Mouse (Mus musculus) liver, embryonic 12.5 days (tissue): ENCODE data around the gene Foxj3. TPM values are rescaled to one million over a fixed set of nuclear protein-coding genes. Genes with fewer than 3 reads are reported as not detected.

Experiments
- ATAC-seq: fragments of 200-750 bp; cut with Nextera tagmentation; 2 replicates; pipeline ENCODE4 v1.8.0; 2017; ENCODE audit warnings: moderate number of reproducible peaks, mild to moderate bottlenecking, moderate library complexity
- H3K27ac ChIP-seq: fragments of 300-500 bp; sonication (generic); 2 replicates; pipeline ENCODE4 v1.5.1; 2016; ENCODE audit warnings: mild to moderate bottlenecking
- H3K27me3 ChIP-seq: fragments of 300-500 bp; sonication (generic); replicated peaks from 2 replicates; pipeline ENCODE4 v1.6.1; 2016; ENCODE audit warnings: mild to moderate bottlenecking, moderate library complexity
- H3K36me3 ChIP-seq: fragments of 300-500 bp; sonication (generic); 2 replicates; pipeline ENCODE4 v1.6.1; 2016; ENCODE audit warnings: mild to moderate bottlenecking, moderate library complexity
- H3K4me1 ChIP-seq: fragments of 300-500 bp; sonication (generic); 2 replicates; pipeline ENCODE4 v1.6.1; 2016
- H3K4me2 ChIP-seq: fragments of 300-500 bp; sonication (generic); 2 replicates; pipeline ENCODE4 v1.6.1; 2016; ENCODE audit warnings: mild to moderate bottlenecking, moderate library complexity
- H3K4me3 ChIP-seq: fragments of 300-500 bp; sonication (generic); 2 replicates; pipeline ENCODE4 v1.5.1; 2016; ENCODE audit warnings: mild to moderate bottlenecking, moderate library complexity
- H3K9ac ChIP-seq: fragments of 300-500 bp; sonication (generic); 2 replicates; pipeline ENCODE4 v1.6.1; 2016; ENCODE audit warnings: mild to moderate bottlenecking, moderate library complexity
- H3K9me3 ChIP-seq: fragments of 300-500 bp; sonication (generic); replicated peaks from 2 replicates; pipeline ENCODE4 v1.6.1; 2016; ENCODE audit warnings: mild to moderate bottlenecking, moderate library complexity
- WGBS: fragments of 180-500 bp; shearing (Covaris S2); methylation state at CpG from one replicate; pipeline ENCODE4 v1.1.7; 2016; ENCODE audit not compliant: insufficient replicate concordance; 5-methylcytosine and 5-hydroxymethylcytosine counted together
- polyA plus RNA-seq: library from polyadenylated mRNA; unstranded; fragments of >200 nt; fragmentation: Nextera tagmentation; extraction: Ambion mirVana; gene quantifications from 2 replicates; pipeline ENCODE4 v1.2.1, GENCODE M21; 2016

Foxj3 gene
- polyA plus RNA-seq, 1 experiment from 2014 or later, result 10.0 TPM

DNA sequence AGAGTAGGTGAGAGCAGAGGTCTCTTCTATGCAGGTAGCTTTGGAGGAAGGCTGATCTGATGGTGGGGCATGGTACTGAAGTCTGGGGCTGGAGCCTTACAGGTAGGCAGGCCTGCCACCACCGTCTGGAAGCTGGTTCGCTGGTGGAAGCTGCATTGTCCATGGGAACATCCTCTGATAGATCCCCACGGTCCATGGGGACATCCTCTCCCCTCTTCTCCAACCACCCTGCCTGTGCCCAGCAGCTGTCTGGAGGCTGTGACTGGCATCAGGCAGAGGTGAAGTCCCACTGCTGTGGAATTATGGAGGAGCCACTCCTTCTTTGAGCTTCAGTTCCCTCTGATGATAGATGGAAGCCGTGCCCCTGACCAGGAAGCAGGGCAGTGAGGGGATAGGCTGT, 131.8 kb downstream of the Foxj3 start:
- Histone ChIP-seq H3K4me2 (no peak overlapping the region), H3K9me3 (no peaks in the 10 kb centered on the region), H3K27me3 (0 out of 2 replicates have a peak, but pooled peaks cover 5% of the 10 kb centered on the region), H3K27ac (no peak overlapping the region), H3K4me1 (no peaks in the 10 kb centered on the region), H3K4me3 (no peak overlapping the region), H3K9ac (no peak overlapping the region), H3K36me3 (no peaks in the 10 kb centered on the region)
- 74% methylated on average over 4 of the region's 4 CpGs for WGBS
- no peak for ATAC-seq

DNA sequence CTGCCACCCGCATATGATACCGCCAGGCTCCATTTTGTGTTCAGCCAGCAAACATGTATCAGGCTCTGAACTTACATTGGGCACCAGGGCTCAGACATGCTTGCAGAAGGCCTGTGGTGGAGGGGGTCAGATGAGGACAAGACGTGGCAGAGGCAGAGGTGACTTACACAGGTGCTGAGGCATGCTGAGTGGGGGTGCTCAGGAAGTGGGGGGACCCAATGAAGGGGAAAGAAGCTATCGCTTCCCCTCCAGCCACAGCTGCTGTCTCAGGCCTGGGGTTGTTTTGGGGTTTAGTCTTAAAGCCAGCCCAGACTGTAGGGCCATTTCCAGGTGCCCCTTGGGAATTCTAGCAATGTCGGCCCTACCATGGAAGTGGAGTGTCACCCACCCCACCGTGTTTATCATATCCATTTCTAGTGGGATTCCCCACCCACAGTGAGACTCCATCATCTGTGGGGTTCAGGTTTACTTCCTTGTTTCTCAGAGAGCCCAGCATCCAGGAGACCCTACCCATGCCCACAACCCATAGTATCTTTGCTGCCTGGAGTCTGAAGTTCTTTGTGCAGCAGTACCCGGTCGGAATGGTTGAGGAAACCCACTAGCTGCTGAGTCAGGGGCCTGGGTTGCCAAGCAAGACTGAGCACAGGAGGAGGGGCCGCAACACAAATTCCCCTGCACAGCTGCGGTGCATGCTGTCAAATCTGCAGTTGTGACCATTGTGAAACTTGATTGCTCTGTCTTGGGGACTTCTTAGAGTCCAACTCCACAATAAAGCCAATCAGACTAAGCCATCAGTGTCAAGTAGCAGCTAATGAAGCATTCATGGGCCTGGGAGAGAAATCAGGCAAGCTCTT, 132.8 kb downstream of the Foxj3 start:
- no peak for ATAC-seq
- H3K9ac ChIP-seq, result no peak overlapping the region
- H3K36me3 ChIP-seq, result no peaks in the 10 kb centered on the region
- no peak overlapping the region for H3K4me2 ChIP-seq
- WGBS, result 63% methylated on average over 10 of the region's 10 CpGs
- H3K27me3 ChIP-seq, result 0 out of 2 replicates have a peak, but pooled peaks cover 5% of the 10 kb centered on the region
- no peak overlapping the region for H3K4me3 ChIP-seq
- H3K9me3 ChIP-seq, result no peaks in the 10 kb centered on the region
- no peaks in the 10 kb centered on the region for H3K4me1 ChIP-seq
- no peak overlapping the region for H3K27ac ChIP-seq

DNA sequence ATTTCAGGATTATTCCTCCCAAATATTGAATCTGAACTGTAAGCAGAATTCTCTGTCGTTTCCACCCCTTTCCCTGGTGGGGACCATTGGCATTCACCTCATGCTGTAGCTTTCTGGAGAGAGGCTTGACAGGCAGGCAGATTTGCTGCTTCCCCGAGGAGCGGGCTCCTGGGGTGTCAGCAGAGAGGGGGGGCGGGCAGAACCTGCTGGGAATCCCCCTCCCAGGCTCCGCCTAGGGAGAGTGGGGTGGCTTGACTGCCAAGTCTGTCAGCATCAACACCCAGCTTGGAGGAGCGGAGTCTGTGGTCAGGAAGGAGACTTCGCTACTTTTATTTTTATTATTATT, 133.4 kb downstream of the Foxj3 start:
- no peaks in the 10 kb centered on the region for H3K4me1 ChIP-seq
- WGBS, result 43% methylated on average over 7 of the region's 7 CpGs
- no peaks in the 10 kb centered on the region for H3K9me3 ChIP-seq
- no peak overlapping the region for H3K4me2 ChIP-seq
- no peaks in the 10 kb centered on the region for H3K36me3 ChIP-seq
- no peak overlapping the region for H3K27ac ChIP-seq
- 0 out of 2 replicates have a peak, but pooled peaks cover 5% of the 10 kb centered on the region for H3K27me3 ChIP-seq
- H3K9ac ChIP-seq, result no peak overlapping the region
- H3K4me3 ChIP-seq, result no peak overlapping the region
- ATAC-seq, result no peak

DNA sequence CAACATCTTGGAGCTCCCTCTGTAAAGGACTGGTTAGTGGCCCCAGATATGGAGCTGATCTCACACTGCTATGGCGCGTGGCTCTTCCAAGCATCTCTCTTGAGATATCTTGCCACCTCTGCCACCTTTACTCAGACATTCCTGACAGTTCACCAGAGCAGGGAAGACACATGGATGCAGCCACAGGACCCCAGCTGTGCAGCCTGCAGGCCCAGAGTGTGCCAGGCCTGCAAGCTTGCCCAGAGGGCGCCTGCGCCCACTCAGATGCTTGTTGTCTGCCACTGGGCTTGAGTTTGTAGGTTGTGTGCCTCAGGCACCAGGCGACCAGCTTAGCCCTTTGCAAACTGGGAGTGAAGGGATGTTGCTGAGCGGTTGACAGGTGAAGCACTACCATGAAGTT, 133.9 kb downstream of the Foxj3 start:
- Histone ChIP-seq H3K27me3 (0 out of 2 replicates have a peak, but pooled peaks cover 2% of the 10 kb centered on the region), H3K4me3 (no peak overlapping the region), H3K9ac (no peak overlapping the region), H3K4me2 (no peak overlapping the region), H3K4me1 (no peaks in the 10 kb centered on the region), H3K9me3 (no peaks in the 10 kb centered on the region), H3K36me3 (no peaks in the 10 kb centered on the region), H3K27ac (no peak overlapping the region)
- ATAC-seq, result no peak
- WGBS, result 71% methylated on average over 6 of the region's 6 CpGs

DNA sequence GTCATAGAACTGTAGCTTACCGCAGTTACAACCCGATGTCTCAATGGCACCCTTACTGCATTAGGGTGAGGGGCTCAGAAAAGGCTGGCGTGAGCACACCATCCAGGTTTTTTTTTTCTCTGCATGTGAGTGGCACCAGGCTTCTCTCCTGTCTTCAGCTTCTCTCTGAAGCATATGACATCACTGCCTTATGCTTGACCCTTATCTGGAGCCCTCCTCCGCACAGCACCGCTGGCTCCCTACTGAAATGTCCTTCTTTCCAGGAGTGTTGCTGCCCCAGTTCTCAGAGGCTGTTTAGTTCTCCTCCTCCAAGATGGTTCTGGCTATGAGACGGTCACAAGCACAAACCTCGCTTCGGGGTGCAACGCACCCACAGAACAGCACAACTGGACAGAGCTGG, 134.4 kb downstream of the Foxj3 start:
- ATAC-seq, result no peak
- no peak overlapping the region for H3K4me3 ChIP-seq
- WGBS, result 71% methylated on average over 9 of the region's 9 CpGs
- no peak overlapping the region for H3K9ac ChIP-seq
- H3K36me3 ChIP-seq, result no peaks in the 10 kb centered on the region
- H3K9me3 ChIP-seq, result no peaks in the 10 kb centered on the region
- H3K4me2 ChIP-seq, result no peak overlapping the region
- 0 out of 2 replicates have a peak, but pooled peaks cover 2% of the 10 kb centered on the region for H3K27me3 ChIP-seq
- H3K27ac ChIP-seq, result no peak overlapping the region
- H3K4me1 ChIP-seq, result no peaks in the 10 kb centered on the region

DNA sequence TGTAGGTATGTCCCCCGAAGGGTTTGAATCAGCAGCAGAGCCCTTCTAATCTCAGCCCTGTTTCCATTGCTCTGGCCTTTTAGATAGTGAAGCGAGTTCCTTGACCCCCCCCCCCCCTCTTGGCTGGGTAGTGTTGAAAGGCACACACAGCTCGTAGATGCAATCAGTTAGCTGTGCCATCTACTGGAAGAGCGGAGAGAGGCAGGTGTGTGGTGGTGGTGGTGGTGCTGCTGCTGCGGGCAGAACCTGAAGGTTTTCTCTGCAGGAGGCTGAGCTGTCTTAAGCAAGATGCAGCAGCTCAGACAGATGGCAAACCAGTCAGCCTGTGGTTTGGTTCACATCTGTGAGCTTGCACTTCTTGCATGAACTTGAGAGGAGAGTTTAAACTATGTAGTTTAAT, 135.9 kb downstream of the Foxj3 start:
- no peaks in the 10 kb centered on the region for H3K9me3 ChIP-seq
- H3K27me3 ChIP-seq, result peaks cover 2% of the 10 kb centered on the region; the same call in 1 of the 2 replicates
- no peak for ATAC-seq

More for the DNA sequence above, 135.9 kb downstream of the Foxj3 start:
- no peak overlapping the region for H3K4me3 ChIP-seq
- no peak overlapping the region for H3K27ac ChIP-seq
- H3K4me1 ChIP-seq, result no peaks in the 10 kb centered on the region
- H3K9ac ChIP-seq, result no peak overlapping the region
- H3K36me3 ChIP-seq, result no peaks in the 10 kb centered on the region
- WGBS, result 23% methylated on average over 5 of the region's 5 CpGs
- H3K4me2 ChIP-seq, result no peak overlapping the region

Other genes with a start within 250 kb of the Foxj3 start
- 699 and 700 TPM in 2 replicates for gene Ybx1, start 242.4 kb upstream of the Foxj3 start, polyA plus RNA-seq
- gene Ppih, start 216.5 kb upstream of the Foxj3 start, polyA plus RNA-seq, result 88.1 and 93.4 TPM in 2 replicates
- 1.4 and 1.9 TPM in 2 replicates for gene Ccdc30, start 121.5 kb upstream of the Foxj3 start, polyA plus RNA-seq
- 20.2 and 20.9 TPM in 2 replicates for gene Ppcs, start 114.6 kb upstream of the Foxj3 start, polyA plus RNA-seq
- 0.16 and 0.23 TPM in 2 replicates for gene Zmynd12, start 114.2 kb upstream of the Foxj3 start, polyA plus RNA-seq
- 0.04 and 0.08 TPM in 2 replicates for gene Rimkla, start 44.4 kb upstream of the Foxj3 start, polyA plus RNA-seq
- 1.1 and 1.2 TPM in 2 replicates for gene Frg2f1, start 2.5 kb downstream of the Foxj3 start, polyA plus RNA-seq
- not detected in 2 replicates for gene Guca2a, start 100.7 kb downstream of the Foxj3 start, polyA plus RNA-seq
- 0.29 TPM in 1 of 2 replicates, not detected in the other for gene Guca2b, start 122.0 kb downstream of the Foxj3 start, polyA plus RNA-seq
- gene Hivep3, start 196.8 kb downstream of the Foxj3 start, polyA plus RNA-seq, result 2.2 and 2.9 TPM in 2 replicates